Mouse (Mus musculus): ENCODE data around the gene Rcan1.

- TF ChIP-seq CTCF (conservative IDR thresholded peaks at IDR 0.05; ENCODE audit: insufficient read depth, insufficient read length, low read depth, low read length) (no peak), POLR2A (IDR thresholded peaks at IDR 0.05; ENCODE audit: low read depth, low read length) (no peak)
Measured at GRCm38 (mm10) chr16:92442150-92442549, 28.5 kb downstream of the Rcan1 start.
